Mouse (Mus musculus) Patski (cell line): Measurements from ENCODE around the gene Klf9. TPM values are rescaled to one million over a fixed set of nuclear protein-coding genes. Genes with fewer than 3 reads are reported as not detected.
A peak's percentile ranks its signal among the peaks of the same experiment; 100 is the strongest.

ENCODE experiments used
- ATAC-seq: fragments of 100-300 bp; one replicate; pipeline ENCODE4 v1.8.0; 2021
- CTCF ChIA-PET: fragments of 350-600 bp; sonication (Branson Sonifier 250); formaldehyde crosslinking; loops from one replicate; lab custom pipeline; 2022; ENCODE audit warnings: inconsistent platforms; lab: Charles Lee
- POLR2A ChIA-PET: fragments of 350-600 bp; sonication (Branson Sonifier 250); formaldehyde crosslinking; loops from one replicate; lab custom pipeline; 2022; ENCODE audit warnings: antibody characterized with exemption, inconsistent platforms; lab: Charles Lee
- DNase-seq: peaks from one replicate; pipeline ENCODE4 v3.0.0-alpha.2; 2011; ENCODE audit warnings: low read depth, low spot score
- H3K27me3 ChIP-seq: fragments of 371-371 bp; one replicate; pipeline ENCODE4 v1.5.1; 2021
- CTCF ChIP-seq: fragments of 100-300 bp; IDR thresholded peaks from one replicate; pipeline ENCODE4 v1.5.1; 2021
- in situ Hi-C: fragments of 300-500 bp; cut with MboI; formaldehyde crosslinking; loops from 3 replicates; pipeline ENCODE4 v1.11.1; 2018; ENCODE audit warnings: low pct_unique_long_range_greater_than_20kb, mixed read lengths
- polyA plus RNA-seq: library from polyadenylated mRNA; unstranded; gene quantifications from one replicate; pipeline ENCODE4 v1.2.3, GENCODE M21; 2021

Gene Klf9
- polyA plus RNA-seq, 1 experiment from 2014 or later, result 33.8 TPM

DNA sequence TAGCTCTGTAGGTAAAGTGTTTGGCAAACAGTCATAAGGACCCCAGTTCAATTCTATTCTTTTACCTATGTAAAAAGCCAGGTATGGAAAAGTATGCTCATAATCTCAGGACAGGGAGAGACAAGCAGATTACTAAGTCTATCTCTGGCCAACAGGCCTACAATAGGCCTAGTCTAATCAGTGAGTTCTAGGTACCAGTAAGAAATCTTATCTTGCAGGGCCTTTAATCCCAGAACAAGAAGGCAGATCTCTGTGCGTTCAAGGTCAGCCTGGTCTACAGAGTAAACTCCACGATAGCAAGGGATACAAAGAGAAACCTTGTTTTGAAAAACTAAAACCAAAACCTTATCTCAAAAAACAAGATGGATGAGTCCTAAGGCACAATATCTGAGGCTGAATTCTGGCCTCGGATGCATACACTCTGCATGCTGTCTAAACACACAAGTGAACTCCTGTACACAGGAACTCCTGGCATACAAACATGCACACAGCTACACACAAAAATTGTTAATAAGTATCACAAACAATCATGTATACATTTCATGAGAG is 62.6 kb downstream of the Klf9 start:
- ATAC-seq, result no peak
- in situ Hi-C loops, result no loop called here
- ChIA-PET CTCF (interaction anchor here (1.2 to 1.3 kb wide), 2 partner anchors 11 to 16 kb away, joined by 3 to 4 read pairs; no protein-coding TSS in a partner anchor), POLR2A (interaction anchor here (0.6 kb wide), 1 partner anchor 232 kb away, joined by 4 read pairs; no protein-coding TSS in a partner anchor)
- H3K27me3 ChIP-seq, result no peaks in the 10 kb centered on the region
- TF ChIP-seq CTCF, result no peak
- no peak for DNase-seq

DNA sequence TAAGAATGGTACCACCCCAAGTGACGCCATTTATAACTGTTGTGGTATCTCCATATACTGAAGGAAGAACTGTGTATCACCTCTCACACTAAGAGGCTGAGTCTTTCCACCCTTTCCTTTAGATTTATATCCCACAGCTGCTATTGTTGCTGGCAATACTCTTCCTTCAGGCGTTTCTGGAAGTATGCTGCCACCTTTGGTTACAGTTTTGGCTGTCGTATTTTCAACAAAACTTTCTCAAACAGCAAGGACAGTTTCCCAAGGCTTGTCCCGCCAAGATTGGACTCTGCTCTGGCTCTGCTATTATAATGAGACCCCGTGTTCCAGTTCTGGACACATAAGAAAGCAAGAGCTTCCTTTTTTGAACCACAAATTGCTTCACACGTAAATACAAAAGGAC is 70.3 kb downstream of the Klf9 start:
- ChIA-PET CTCF (interaction anchor here (1.3 kb wide), 1 partner anchor 205 kb away, joined by 6 read pairs; no protein-coding TSS in a partner anchor), POLR2A (interaction anchor here (0.5 to 1.1 kb wide), 3 partner anchors 34 to 177 kb away, joined by 3 read pairs; no protein-coding TSS in a partner anchor)
- DNase-seq (no peak), ATAC-seq (no peak)
- in situ Hi-C loops, result no loop called here
- H3K27me3 ChIP-seq, result no peaks in the 10 kb centered on the region
- peak; percentile 13 for TF ChIP-seq CTCF

DNA sequence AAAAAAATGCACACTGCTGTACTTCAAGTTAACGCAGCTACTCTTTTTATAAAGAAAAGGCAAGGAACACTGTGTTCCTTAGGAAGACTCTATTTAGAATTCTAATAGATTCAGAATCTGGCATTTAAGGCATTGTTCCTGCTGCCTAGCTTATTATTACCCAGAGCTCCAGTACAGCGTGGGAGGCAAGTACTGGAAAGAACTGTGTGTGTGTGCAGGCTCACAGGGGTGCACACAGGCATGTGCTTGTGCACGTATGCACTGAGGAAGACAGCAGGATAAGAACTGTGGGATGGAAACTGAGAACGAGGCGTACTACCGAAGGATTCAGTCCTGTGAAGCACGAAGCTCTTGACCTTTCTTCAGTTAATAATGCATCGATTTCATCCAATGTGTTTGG is 73.3 kb downstream of the Klf9 start:
- no peaks in the 10 kb centered on the region for H3K27me3 ChIP-seq
- CTCF ChIA-PET, result interaction anchor here (1.3 kb wide), 1 partner anchor 12 kb away, joined by 4 read pairs; no protein-coding TSS in a partner anchor
- in situ Hi-C loops, result no loop called here
- POLR2A ChIA-PET, result no interaction called here
- TF ChIP-seq CTCF, result no peak
- DNase-seq, result no peak
- no peak for ATAC-seq

Other genes starting within 250 kb of the Klf9 start
- gene Smc5, start 132.7 kb downstream of the Klf9 start, polyA plus RNA-seq, result 39.9 TPM